Mouse (Mus musculus) cerebellum, adult 2 months (tissue): Measurements from ENCODE around the gene Uggt1. TPM values are rescaled to one million over a fixed set of nuclear protein-coding genes. Genes with fewer than 3 reads are reported as not detected.

Experiments used
- DNase-seq, 2 experiments: peaks; one replicate each; pipeline ENCODE4 v3.0.0; 2021
- H3K27ac ChIP-seq: fragments of 200-500 bp; 2 replicates; pipeline ENCODE4 v1.5.1; 2012; ENCODE audit warnings: low read length, control low read depth, inconsistent platforms; ENCODE audit not compliant: insufficient read depth
- H3K27me3 ChIP-seq: fragments of 200-500 bp; 2 replicates; pipeline ENCODE4 v1.6.1; 2012; ENCODE audit warnings: inconsistent platforms, mild to moderate bottlenecking, low read length, moderate library complexity; ENCODE audit not compliant: control insufficient read depth, insufficient read depth
- H3K4me1 ChIP-seq: fragments of 200-500 bp; 2 replicates; pipeline ENCODE4 v1.6.1; 2011; ENCODE audit warnings: low read length; ENCODE audit not compliant: control insufficient read depth, insufficient read depth
- H3K4me3 ChIP-seq: fragments of 200-500 bp; replicated peaks from 2 replicates; pipeline ENCODE3; 2011; ENCODE audit warnings: mild to moderate bottlenecking, low read depth, low read length, control low read depth; ENCODE audit not compliant: insufficient read depth
- CTCF ChIP-seq: fragments of 200-500 bp; IDR thresholded peaks from 2 replicates; pipeline ENCODE4 v1.5.1; 2011; ENCODE audit warnings: low read depth, mild to moderate bottlenecking, control low read depth, low read length, moderate library complexity, borderline replicate concordance; ENCODE audit not compliant: insufficient read depth
- POLR2A ChIP-seq: fragments of 200-500 bp; IDR thresholded peaks from 2 replicates; pipeline ENCODE4 v1.6.1; 2011; ENCODE audit warnings: low read length, control low read depth, borderline replicate concordance; ENCODE audit not compliant: insufficient read depth
- WGBS: fragments of 180-500 bp; shearing (Covaris S2); methylation state at CpG from one replicate; pipeline ENCODE4 v1.1.7; 2018; 5-methylcytosine and 5-hydroxymethylcytosine counted together
- polyA plus RNA-seq: library from polyadenylated mRNA; depleted of rRNA; stranded (reverse); fragments of >200 nt; gene quantifications from 2 replicates; pipeline ENCODE4 v1.2.3, GENCODE M21; 2012

Uggt1 gene
- polyA plus RNA-seq, 1 experiment, result 23.6 TPM

DNA sequence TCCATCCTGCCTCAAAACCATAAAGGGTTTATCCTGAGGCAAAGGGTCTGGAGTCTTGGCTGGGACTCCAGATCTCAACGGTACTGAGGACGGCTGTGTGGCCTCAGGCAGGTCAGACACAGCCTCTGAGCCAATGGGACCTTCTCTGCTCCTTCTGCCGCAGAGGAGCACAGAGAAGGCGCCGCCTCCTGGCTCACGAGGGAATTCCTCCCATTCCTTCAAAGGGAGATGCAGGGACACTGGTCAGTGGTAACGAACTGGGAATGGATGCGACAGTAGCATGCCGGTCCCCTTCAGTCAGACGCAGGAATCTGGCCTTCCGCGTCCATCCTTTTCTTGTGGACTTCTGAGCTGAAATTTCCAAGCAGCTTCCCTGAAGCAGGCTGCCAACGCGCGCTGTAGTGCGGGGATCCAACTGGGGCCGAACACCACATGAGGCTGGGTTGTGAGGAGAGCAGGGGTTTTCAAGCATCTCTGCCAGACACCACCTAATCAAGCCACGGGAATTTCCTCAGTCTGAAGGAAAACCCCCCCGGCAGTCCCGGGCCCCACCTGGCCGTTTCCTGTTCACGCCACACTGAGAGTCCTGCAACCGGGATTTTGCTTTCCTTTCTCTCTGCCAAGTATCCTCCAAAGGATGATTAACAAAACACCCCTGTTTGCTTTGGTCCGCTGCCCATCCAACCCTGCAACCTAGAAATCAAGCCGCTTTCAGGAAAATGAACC, 10.3 kb upstream of the Uggt1 start:
- 1% methylated on average over 25 of the region's 25 CpGs for WGBS
- peak overlapping the region; percentile 47 for H3K4me3 ChIP-seq

DNA sequence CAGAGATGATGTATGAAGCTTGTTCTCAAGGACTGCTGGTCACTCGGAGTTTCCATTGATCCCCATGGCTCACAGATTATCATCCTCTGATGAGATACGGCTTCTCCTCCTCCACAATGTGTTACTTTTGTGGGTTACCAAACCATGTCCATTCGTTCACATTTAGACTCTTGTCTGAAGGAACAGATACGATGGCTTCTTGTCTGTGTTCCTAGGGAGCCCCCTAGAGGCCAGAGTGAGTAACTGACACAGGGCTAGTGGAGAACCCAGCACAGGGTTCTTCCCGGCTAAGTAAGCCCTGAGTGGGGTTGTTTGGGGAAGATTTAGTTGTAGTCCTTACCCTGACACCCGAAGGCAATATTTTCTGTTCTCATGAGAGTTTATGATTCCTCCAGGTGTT, 8.3 kb upstream of the Uggt1 start:
- H3K27me3 ChIP-seq, result no peaks in the 10 kb centered on the region
- H3K4me3 ChIP-seq, result no peak overlapping the region
- TF ChIP-seq CTCF, result peak; percentile 71; the same call in 1 of the 2 replicates
- no peak for TF ChIP-seq POLR2A
- H3K27ac ChIP-seq, result no peak overlapping the region
- H3K4me1 ChIP-seq, result no peaks in the 10 kb centered on the region
- WGBS, result 2% methylated on average over 6 of the region's 6 CpGs
- peak; percentile 72 to 77 for DNase-seq

More for the DNA sequence above, 10.3 kb upstream of the Uggt1 start:
- H3K27me3 ChIP-seq, result no peaks in the 10 kb centered on the region
- H3K4me1 ChIP-seq, result no peaks in the 10 kb centered on the region
- TF ChIP-seq CTCF (peak; percentile 81), POLR2A (peak; percentile 30; the same call in 1 of the 2 replicates)
- 0 out of 2 replicates have a peak overlapping the region, but pooled peaks have one; percentile 5 for H3K27ac ChIP-seq
- peak; percentile 75 to 78 for DNase-seq

DNA sequence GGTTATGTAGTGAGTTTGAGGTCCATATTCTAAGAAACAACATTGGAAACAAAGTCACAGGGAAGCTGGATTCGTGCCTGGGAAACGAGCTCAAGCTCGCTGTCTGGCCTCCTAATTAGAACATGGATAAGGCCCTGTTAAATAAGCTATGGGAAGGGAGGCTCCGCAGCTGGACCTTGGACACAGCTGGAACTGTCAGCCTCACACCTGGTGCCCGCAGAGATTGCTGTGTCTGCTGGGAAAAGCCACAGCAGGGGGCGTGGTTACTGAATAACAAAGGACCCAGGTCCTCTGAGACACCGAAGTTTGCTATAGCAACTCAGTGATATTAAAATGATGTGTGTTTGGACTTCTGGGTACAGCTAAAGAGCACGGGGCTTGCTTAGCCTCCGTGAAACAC, 6.9 kb upstream of the Uggt1 start:
- TF ChIP-seq POLR2A (no peak), CTCF (no peak)
- Histone ChIP-seq H3K27ac (no peak overlapping the region), H3K4me1 (no peaks in the 10 kb centered on the region), H3K4me3 (no peak overlapping the region), H3K27me3 (no peaks in the 10 kb centered on the region)
- DNase-seq, result no peak
- WGBS, result 20% methylated on average over 9 of the region's 9 CpGs

DNA sequence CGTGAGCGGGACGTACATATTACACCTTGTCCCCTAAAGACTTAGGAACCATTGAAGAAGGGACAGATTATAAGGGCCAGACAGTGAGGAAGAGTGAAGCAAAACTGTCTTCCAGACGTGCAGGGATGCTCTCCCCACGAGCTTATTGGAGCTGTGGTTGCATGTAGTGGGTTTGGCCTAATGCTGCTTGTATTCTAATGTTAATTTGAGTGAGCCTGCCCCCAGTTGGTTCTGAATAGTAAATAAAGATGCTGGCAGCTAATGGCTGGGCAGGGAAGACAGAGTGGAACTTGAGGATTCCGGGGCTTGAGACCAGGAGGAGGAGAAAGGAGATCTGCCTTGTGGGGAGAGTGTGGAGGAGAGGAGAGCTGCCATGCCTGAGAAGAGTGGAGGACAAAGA, 2.2 kb upstream of the Uggt1 start:
- Histone ChIP-seq H3K4me1 (no peaks in the 10 kb centered on the region), H3K27me3 (no peaks in the 10 kb centered on the region), H3K4me3 (no peak overlapping the region), H3K27ac (no peak overlapping the region)
- DNase-seq, result no peak
- WGBS, result 52% methylated on average over 6 of the region's 6 CpGs
- no peak for TF ChIP-seq CTCF
- no peak for TF ChIP-seq POLR2A

DNA sequence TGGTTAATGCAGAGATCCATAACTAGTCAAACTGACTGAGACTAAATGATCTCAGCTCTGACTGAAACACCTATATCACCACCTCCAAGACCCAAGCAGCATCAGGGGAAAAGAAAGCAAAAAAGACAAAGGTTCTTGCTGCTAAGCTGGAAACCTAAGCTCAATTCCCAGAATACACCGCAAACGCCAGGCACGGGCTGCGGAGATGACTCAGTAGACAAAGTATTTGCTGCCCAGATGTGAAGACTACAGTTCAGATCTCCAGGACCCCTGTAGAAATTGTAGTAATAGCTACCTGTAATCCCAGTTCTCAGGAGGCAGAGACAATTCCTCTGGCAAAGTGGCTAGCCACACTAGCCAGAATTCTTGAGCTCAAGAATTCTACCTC, 302 bp upstream of the Uggt1 start:
- no peak overlapping the region for H3K4me3 ChIP-seq
- no peaks in the 10 kb centered on the region for H3K4me1 ChIP-seq
- TF ChIP-seq POLR2A (no peak), CTCF (no peak)
- no peak overlapping the region for H3K27ac ChIP-seq
- no peak for DNase-seq
- H3K27me3 ChIP-seq, result no peaks in the 10 kb centered on the region
- 82% methylated on average over 4 of the region's 4 CpGs for WGBS

DNA sequence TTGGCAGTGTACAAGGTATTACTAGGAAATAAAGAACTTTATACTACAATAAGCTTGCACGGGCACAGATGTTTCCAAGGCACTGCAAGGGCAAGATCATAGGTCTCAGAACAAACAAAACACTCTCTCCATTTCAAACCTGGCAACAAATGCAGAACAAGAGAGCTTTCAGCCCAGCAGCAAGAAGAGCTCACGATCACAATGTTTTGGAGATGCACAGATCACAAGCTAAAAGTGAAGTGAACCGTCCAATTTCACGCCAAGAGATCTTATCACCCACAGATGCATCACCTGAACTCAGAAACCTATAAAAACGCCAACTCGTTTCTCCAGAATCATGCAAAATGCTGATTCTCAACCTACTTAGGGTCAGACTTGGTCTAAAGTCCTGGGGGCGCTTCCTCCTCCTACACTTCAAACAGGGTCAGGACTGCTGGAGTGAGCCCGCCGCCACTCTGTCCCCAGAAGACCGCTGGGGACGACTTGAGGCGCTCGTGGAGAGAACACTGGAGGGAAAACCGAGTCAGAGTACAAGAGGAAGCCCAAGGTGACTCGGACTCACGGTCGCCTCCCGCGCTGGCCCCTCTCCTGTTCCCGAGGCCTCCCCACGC, 968 bp downstream of the Uggt1 start:
- WGBS, result 3% methylated on average over 21 of the region's 21 CpGs
- H3K27ac ChIP-seq, result 0 out of 2 replicates have a peak overlapping the region, but pooled peaks have one; percentile 4
- no peaks in the 10 kb centered on the region for H3K4me1 ChIP-seq
- H3K4me3 ChIP-seq, result peak overlapping the region; percentile 85
- H3K27me3 ChIP-seq, result no peaks in the 10 kb centered on the region
- DNase-seq, result no peak
- TF ChIP-seq CTCF (no peak), POLR2A (no peak)

DNA sequence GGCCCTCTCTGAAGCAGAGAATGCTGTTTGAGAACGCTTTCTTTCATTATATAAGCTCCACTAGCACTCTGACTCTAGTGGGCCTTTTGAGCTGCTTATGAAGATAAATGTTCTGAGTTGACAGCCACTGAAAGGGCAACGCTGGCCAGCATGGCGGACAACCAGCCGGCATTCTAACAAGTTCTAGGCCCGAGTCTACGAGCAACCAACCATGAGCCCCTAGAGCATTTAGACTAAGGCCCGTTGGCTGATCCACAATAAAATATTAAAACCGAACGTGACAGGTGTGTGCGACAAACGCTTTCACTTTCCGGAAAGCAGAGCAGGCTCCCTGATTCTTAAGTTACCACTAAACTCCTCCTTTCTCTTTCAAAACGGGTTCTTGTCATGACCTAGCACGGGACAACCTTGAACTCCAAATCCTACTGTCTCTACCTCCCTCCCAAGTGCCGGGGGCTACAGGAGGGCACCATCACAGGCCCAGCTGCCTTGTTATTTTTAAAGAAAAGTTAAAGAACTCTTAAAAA, 2.6 kb downstream of the Uggt1 start:
- no peak for DNase-seq
- H3K4me3 ChIP-seq, result no peak overlapping the region
- H3K27me3 ChIP-seq, result no peaks in the 10 kb centered on the region
- whole genome bisulfite sequencing, result 78% methylated on average over 15 of the region's 15 CpGs
- H3K4me1 ChIP-seq, result no peaks in the 10 kb centered on the region
- TF ChIP-seq CTCF (no peak), POLR2A (no peak)
- no peak overlapping the region for H3K27ac ChIP-seq

DNA sequence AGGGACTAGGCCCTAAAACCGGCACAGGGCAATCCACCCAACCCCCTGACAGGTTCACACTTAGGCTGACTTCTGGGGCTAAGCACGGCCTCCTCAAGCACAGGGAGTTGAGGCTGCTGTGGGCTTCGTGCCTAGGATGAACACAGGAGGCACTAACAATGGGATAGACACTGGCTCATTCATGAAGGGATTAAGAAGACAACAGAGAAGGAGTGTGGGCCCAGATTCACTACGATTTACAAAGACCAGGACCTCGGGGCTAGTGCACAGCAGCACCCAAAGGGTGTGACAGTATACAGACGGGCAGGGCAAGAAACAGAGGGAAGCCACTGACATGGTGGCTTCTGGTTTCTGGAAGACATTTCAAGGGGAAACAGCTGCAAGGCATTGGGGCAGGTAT, 4.3 kb downstream of the Uggt1 start:
- no peak overlapping the region for H3K27ac ChIP-seq
- H3K27me3 ChIP-seq, result no peaks in the 10 kb centered on the region
- no peak for TF ChIP-seq CTCF
- TF ChIP-seq POLR2A, result no peak
- DNase-seq, result no peak
- WGBS, result 44% methylated on average over 6 of the region's 6 CpGs
- no peak overlapping the region for H3K4me3 ChIP-seq
- H3K4me1 ChIP-seq, result no peaks in the 10 kb centered on the region
